Mouse (Mus musculus) heart, adult 8-10 months (tissue): Measurements from ENCODE around the gene Zfp735. TPM values are rescaled to one million over a fixed set of nuclear protein-coding genes. Genes with fewer than 3 reads are reported as not detected.

Experiments used
- DNase-seq: peaks from one replicate; pipeline ENCODE4 v3.0.0; 2022; ENCODE audit warnings: low spot score
- total RNA-seq, 4 experiments: library from RNA; stranded (reverse); gene quantifications; 2 replicates each; pipeline ENCODE4 v1.2.4; 2022

Gene Zfp735
- total RNA-seq: not detected

DNA sequence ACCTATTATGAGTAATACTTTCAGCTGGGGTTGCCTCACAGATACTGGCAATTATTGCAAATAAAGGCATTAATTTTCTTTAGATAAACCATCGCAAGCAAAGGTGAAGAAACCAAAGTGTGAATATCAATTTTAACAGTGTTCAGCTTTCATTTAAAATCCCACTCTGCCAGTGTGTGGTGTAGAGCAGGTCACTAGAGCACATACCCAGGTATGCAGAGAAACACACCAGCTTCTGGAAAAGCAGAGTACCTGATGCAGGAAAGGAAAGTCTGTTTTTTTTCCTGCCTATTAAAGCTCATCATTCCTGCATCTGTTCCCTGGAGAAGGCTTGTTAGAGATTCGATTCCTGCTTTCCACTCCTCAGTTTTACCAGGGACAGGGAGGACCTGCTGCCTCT is at the start of gene Zfp735:
Gene Zfp735, plus strand, starts transcription at position 301 of the 400 bp plus-strand sequence.
- DNase-seq: no peak

DNA sequence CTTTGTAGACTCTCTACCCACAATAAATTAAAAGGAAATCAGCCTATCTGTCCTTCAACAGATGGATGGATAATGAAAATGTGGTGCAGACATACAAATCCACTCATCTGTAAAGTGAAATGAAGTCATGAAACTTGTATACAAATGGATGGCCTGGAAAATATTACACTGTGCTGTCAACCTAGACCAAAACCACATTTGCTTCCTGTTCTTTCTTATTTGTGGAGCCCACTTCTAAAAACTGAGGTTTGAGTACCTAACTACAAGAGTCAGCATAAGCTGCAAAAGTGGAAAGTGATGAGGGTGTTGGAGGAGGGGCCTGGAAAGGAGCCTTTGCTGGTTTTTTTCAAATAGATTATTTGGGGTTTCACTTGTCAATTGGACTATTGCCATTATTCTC is 70.5 kb downstream of the Zfp735 start:
- DNase-seq: no peak

Other genes with a start within 250 kb of the Zfp735 start
- gene Olfr380, start 231.3 kb upstream of the Zfp735 start, total RNA-seq: not detected
- gene Olfr381, start 197.2 kb upstream of the Zfp735 start, total RNA-seq: not detected
- gene Olfr382, start 171.6 kb upstream of the Zfp735 start, total RNA-seq: not detected
- gene Olfr385, start 95.8 kb upstream of the Zfp735 start, total RNA-seq: not detected
- not detected for gene Olfr384, start 90.2 kb upstream of the Zfp735 start, total RNA-seq
- not detected for gene Olfr389, start 91.9 kb downstream of the Zfp735 start, total RNA-seq
- not detected for gene Olfr390, start 94.2 kb downstream of the Zfp735 start, total RNA-seq
- gene Olfr391-ps, start 114.3 kb downstream of the Zfp735 start, total RNA-seq: not detected
- gene Olfr392, start 128.3 kb downstream of the Zfp735 start, total RNA-seq: not detected
- gene Olfr393, start 162.7 kb downstream of the Zfp735 start, total RNA-seq: not detected
- gene Olfr394, start 202.0 kb downstream of the Zfp735 start, total RNA-seq: not detected
- gene Olfr395, start 220.5 kb downstream of the Zfp735 start, total RNA-seq: not detected
- not detected for gene Olfr23, start 247.9 kb downstream of the Zfp735 start, total RNA-seq